Mouse (Mus musculus) midbrain, embryonic 15.5 days (tissue): ENCODE data around the gene Mrm2. TPM values are rescaled to one million over a fixed set of nuclear protein-coding genes. Genes with fewer than 3 reads are reported as not detected.
A peak's percentile ranks its signal among the peaks of the same experiment; 100 is the strongest.

Experiments
- ATAC-seq: fragments of 200-750 bp; cut with Nextera tagmentation; replicated peaks from 2 replicates; pipeline ENCODE4 v1.8.0; 2017; ENCODE audit warnings: moderate TSS enrichment
- H3K27ac ChIP-seq: fragments of 300-500 bp; sonication (generic); 2 replicates; pipeline ENCODE4 v1.5.1; 2015; ENCODE audit warnings: mild to moderate bottlenecking, inconsistent platforms
- H3K27me3 ChIP-seq: fragments of 300-500 bp; sonication (generic); replicated peaks from 2 replicates; pipeline ENCODE4 v1.6.1; 2015; ENCODE audit warnings: inconsistent platforms
- H3K36me3 ChIP-seq: fragments of 300-500 bp; sonication (generic); replicated peaks from 2 replicates; pipeline ENCODE4 v1.6.1; 2015; ENCODE audit warnings: inconsistent platforms
- H3K4me1 ChIP-seq: fragments of 300-500 bp; sonication (generic); 2 replicates; pipeline ENCODE4 v1.6.1; 2015; ENCODE audit warnings: inconsistent platforms
- H3K4me2 ChIP-seq: fragments of 300-500 bp; sonication (generic); 2 replicates; pipeline ENCODE4 v1.6.1; 2015; ENCODE audit warnings: inconsistent platforms, mild to moderate bottlenecking, moderate library complexity
- H3K4me3 ChIP-seq: fragments of 300-500 bp; sonication (generic); 2 replicates; pipeline ENCODE4 v1.5.1; 2015; ENCODE audit warnings: mild to moderate bottlenecking, inconsistent platforms
- H3K9ac ChIP-seq: fragments of 300-500 bp; sonication (generic); 2 replicates; pipeline ENCODE4 v1.6.1; 2015; ENCODE audit warnings: mild to moderate bottlenecking, inconsistent platforms
- H3K9me3 ChIP-seq: fragments of 300-500 bp; sonication (generic); 2 replicates; pipeline ENCODE4 v1.6.1; 2016; ENCODE audit warnings: inconsistent platforms
- WGBS: fragments of 180-500 bp; shearing (Covaris S2); methylation state at CpG from one replicate; pipeline ENCODE4 v1.1.7; 2015; ENCODE audit warnings: mixed read lengths; 5-methylcytosine and 5-hydroxymethylcytosine counted together
- polyA plus RNA-seq: library from polyadenylated mRNA; unstranded; fragments of >200 nt; fragmentation: Nextera tagmentation; extraction: Ambion mirVana; gene quantifications from 2 replicates; pipeline ENCODE4 v1.2.1, GENCODE M21; 2015

Mrm2 gene
- polyA plus RNA-seq, result 21.8 and 21.9 TPM in 2 replicates

DNA sequence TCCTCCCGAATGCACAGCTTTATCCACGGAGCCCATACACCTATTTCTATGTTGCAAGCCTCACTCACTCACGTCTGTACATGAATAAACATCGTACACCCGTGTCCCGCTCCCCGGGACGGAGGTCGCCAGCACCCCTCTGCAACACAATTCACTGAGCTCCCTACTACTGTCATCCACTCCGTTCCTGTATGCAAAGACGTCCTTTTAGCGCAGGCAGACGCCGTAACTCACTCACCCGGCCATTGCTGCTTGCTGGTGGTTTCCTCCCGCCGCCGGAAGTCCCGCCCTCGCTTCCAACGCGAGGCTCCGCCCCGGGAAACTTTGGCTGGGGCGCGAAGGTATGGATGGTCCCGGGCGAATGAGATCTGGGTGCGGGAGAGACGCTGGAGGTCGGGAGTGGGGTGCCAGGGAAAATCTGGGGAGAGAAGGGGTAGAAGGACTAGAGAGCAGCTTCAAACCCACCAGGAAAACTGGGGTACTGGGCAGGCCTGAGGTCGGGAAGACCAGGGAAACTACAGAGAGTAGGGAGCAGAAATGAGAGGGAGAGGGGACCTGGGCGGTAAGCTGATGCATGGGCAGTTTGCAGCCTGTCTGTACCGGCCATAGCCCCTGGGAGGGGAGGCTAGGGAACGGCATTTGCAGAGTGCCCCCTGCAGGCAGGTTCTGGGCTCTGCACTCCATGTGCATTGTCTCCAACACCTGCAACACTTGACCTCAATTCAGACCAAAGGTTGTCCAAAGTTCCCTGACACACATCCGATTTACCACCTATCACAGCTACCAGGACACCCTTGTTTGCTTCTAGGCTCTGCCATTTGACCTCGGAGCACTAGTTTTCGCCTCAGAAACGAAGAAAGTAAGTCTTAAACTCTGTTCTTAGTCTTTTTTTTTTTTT is at the start of gene Mrm2:
Gene Mrm2 (minus strand): TSS at position 284 of the 898 bp plus-strand sequence.
- peak within 1 kb of the TSS; percentile 77 for H3K9ac ChIP-seq
- H3K27me3 ChIP-seq, result no peaks in the 10 kb centered on the region
- WGBS, result under 1% methylated on average over 39 of the region's 39 CpGs
- H3K4me2 ChIP-seq, result peak within 1 kb of the TSS; percentile 92
- peak within 1 kb of the TSS; percentile 77 for H3K27ac ChIP-seq
- peaks cover 15% of the 10 kb centered on the region for H3K4me1 ChIP-seq
- 0 out of 2 replicates have a peak, but pooled peaks cover 4% of the 10 kb centered on the region for H3K36me3 ChIP-seq
- peak within 1 kb of the TSS; percentile 51 for H3K4me3 ChIP-seq
- ATAC-seq, result peak; percentile 78
- H3K9me3 ChIP-seq, result no peaks in the 10 kb centered on the region

DNA sequence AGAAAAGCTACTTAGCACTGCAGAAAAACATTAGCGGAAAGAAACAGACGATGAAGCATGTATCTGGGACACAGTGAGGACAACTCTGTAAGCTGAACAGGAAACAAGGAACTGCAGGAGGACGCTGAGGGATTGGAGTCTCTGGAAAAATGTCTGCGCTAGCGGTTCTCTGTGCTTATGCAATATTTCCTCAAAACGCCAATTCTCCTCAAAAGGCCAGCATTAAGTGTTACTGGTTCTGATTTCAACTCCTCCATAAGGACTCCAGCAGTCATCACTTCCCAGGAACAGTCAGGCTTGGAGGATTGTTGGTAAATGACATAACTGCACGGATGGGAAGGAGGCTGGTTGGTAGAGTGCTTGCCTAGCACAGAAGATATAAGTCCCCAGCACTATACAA is 49.5 kb upstream of the Mrm2 start:
- Histone ChIP-seq H3K9ac (no peak overlapping the region), H3K4me1 (no peaks in the 10 kb centered on the region), H3K27me3 (no peaks in the 10 kb centered on the region), H3K4me3 (no peak overlapping the region), H3K9me3 (no peaks in the 10 kb centered on the region), H3K27ac (no peak overlapping the region), H3K4me2 (no peak overlapping the region), H3K36me3 (no peaks in the 10 kb centered on the region)
- no peak for ATAC-seq
- WGBS, result 89% methylated on average over 7 of the region's 7 CpGs

DNA sequence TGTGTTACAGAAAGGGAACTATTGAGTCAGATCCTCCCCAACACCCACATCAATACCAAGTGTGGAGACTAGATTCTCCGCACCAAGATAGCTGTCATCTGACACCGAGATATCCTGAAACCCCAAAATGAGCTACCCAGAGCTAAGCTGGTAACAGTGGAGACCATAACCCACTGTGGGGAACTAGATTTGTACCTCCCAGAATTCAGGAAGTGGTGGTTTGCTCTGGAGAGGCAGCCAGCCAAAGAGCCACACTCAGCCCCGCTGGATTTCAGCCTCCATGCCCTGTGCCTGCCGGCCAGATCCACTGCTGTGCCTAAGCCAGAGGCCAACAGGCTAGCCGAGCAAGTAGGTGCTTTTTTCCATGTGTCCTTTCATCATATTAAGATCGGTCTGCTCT is 47.6 kb upstream of the Mrm2 start:
- ATAC-seq, result no peak
- no peak overlapping the region for H3K4me3 ChIP-seq
- H3K9me3 ChIP-seq, result no peaks in the 10 kb centered on the region
- 0 out of 2 replicates have a peak, but pooled peaks cover 2% of the 10 kb centered on the region for H3K4me1 ChIP-seq
- H3K27ac ChIP-seq, result no peak overlapping the region
- no peak overlapping the region for H3K4me2 ChIP-seq
- no peaks in the 10 kb centered on the region for H3K27me3 ChIP-seq
- no peaks in the 10 kb centered on the region for H3K36me3 ChIP-seq
- no peak overlapping the region for H3K9ac ChIP-seq
- WGBS, result 74% methylated on average over 6 of the region's 6 CpGs

DNA sequence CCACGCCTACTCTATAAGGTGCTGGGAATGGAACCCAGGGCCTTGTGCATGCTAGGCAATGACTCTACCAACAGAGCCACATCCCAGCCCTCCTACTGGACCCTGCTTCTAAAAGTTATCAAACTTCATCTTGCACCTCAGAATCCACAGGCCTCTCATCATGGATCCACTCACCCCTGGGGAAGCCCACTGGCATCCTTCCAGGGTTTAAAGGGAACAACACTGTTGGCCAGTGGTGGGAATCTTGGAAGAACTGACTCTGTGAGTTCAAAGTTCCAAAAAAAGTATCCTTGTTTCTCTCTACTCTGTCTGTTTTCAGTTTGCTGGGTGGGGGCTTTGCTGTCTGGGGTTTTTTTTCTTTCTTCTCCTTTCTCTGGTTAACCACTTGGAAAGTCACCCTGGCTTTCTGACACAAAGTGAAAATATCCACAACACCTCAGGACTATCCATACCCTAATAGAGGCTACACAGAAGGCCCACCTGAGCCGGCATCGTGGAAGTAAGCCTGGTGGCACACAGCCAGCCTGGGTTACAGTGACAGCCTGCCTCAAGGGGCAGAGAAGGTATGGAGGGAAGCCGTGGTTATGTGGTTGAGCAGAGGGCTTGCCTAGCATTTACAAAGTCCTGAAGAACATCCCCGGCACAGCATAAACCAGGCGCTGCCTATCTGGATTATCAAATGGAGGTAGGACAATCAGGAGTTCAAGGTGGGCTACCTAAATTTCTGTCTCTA is 46.6 kb upstream of the Mrm2 start:
- WGBS, result 97% methylated on average over 6 of the region's 6 CpGs
- no peaks in the 10 kb centered on the region for H3K27me3 ChIP-seq
- H3K4me1 ChIP-seq, result 0 out of 2 replicates have a peak, but pooled peaks cover 3% of the 10 kb centered on the region
- no peaks in the 10 kb centered on the region for H3K9me3 ChIP-seq
- no peaks in the 10 kb centered on the region for H3K36me3 ChIP-seq
- no peak overlapping the region for H3K27ac ChIP-seq
- no peak overlapping the region for H3K4me2 ChIP-seq
- H3K9ac ChIP-seq, result no peak overlapping the region
- no peak overlapping the region for H3K4me3 ChIP-seq
- no peak for ATAC-seq

DNA sequence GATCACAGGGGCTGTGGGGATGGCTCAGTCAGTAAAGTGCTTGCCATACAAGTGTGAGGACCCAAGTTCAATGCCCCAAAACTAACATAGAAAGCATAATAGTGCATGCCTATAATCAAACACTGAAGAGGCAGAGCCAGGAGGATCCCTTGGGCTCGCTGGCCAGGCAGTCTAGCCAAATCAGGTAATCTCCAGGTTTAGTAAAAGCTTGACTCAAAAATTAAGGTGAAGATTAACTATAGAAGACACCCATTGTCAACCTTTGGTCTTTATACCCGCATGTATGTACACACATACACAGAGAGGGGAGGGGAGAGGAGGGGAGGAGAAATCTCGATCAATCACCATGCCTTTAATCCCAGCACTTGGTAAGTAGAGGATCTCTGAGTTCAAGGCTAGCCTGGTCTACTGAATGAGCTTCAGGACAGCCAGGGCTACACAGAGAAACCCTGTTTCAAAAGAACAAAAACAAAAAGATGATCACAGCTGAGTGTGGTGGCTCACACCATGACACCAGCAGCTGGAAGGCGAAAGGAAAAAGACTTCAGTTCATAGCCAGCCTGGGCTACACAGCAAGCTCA is 43.6 kb upstream of the Mrm2 start:
- Histone ChIP-seq H3K4me1 (0 out of 2 replicates have a peak, but pooled peaks cover 3% of the 10 kb centered on the region), H3K4me2 (no peak overlapping the region), H3K9ac (no peak overlapping the region), H3K36me3 (no peaks in the 10 kb centered on the region), H3K27me3 (no peaks in the 10 kb centered on the region), H3K4me3 (no peak overlapping the region), H3K27ac (no peak overlapping the region), H3K9me3 (no peaks in the 10 kb centered on the region)
- no peak for ATAC-seq
- 89% methylated on average over 4 of the region's 4 CpGs for WGBS

DNA sequence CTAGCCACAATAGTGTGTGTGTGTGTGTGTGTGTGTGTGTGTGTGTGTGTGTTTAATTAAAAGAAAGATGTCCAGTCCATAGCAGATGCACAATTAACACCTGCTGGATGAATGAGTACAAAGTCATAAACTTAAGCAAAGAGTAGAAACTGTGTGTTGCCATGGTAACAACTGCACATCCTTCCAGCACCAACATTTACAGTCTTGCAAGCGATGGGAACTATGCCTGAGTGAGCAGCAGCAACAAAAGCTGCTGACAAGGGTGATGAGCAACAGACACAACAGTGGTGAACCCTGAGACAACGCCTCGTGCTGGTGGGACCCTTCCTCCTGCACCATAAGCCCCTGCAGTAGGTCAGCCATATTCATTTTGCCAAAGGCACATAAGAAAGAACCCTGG is 42.5 kb upstream of the Mrm2 start:
- 0 out of 2 replicates have a peak, but pooled peaks cover 3% of the 10 kb centered on the region for H3K4me1 ChIP-seq
- WGBS, result 50% methylated on average over 3 of the region's 3 CpGs
- no peak for ATAC-seq

DNA sequence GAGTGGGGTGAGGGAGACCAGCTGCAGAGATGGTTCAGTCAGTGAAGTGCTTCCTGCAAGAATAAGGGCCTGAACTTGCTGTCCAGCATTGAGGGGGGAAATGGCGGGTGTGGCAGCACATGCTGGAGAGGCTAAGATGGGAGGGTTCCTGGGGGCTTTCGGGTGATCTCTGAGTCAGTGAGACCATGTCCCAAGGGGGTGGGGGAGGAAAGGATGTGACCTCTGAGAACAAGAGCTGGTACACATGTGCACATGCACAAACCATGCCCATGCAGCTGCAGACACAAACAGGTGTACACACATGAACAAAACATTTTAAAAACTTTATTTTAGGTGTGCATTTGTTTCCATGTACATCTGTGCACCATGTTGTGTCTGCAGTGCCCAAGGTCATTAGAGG is 42.0 kb upstream of the Mrm2 start:
- Histone ChIP-seq H3K36me3 (no peaks in the 10 kb centered on the region), H3K4me2 (no peak overlapping the region), H3K27me3 (no peaks in the 10 kb centered on the region), H3K27ac (no peak overlapping the region), H3K4me3 (no peak overlapping the region), H3K9me3 (no peaks in the 10 kb centered on the region), H3K4me1 (0 out of 2 replicates have a peak, but pooled peaks cover 3% of the 10 kb centered on the region), H3K9ac (no peak overlapping the region)
- ATAC-seq, result no peak
- 87% methylated on average over 2 of the region's 2 CpGs for WGBS

More for the DNA sequence above, 42.5 kb upstream of the Mrm2 start:
- H3K4me2 ChIP-seq, result no peak overlapping the region
- no peak overlapping the region for H3K4me3 ChIP-seq
- no peaks in the 10 kb centered on the region for H3K36me3 ChIP-seq
- H3K27ac ChIP-seq, result no peak overlapping the region
- no peak overlapping the region for H3K9ac ChIP-seq
- no peaks in the 10 kb centered on the region for H3K9me3 ChIP-seq
- H3K27me3 ChIP-seq, result no peaks in the 10 kb centered on the region

DNA sequence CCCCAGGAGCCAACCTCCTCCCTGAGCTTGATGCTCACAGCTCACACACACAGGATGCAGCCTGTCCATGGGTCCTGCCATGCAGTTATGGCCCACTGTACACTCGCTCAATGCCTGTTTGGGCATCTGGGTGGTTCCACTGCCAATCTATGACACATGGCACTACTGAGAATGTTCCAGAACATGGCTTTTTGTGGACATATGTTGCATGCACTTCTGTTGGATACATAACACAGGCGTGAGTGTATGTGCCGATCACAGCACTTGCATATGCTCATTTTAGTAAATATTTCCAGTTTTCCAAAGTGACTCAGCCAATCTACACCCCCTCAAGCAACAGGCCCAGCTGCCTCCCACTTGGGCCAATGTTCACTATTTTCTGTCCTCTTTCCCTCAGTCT is 40.0 kb upstream of the Mrm2 start:
- Histone ChIP-seq H3K27me3 (no peaks in the 10 kb centered on the region), H3K27ac (no peak overlapping the region), H3K4me3 (no peak overlapping the region), H3K9me3 (no peaks in the 10 kb centered on the region), H3K9ac (no peak overlapping the region), H3K36me3 (no peaks in the 10 kb centered on the region), H3K4me2 (no peak overlapping the region), H3K4me1 (0 out of 2 replicates have a peak, but pooled peaks cover 3% of the 10 kb centered on the region)
- no peak for ATAC-seq
- 94% methylated on average over 3 of the region's 3 CpGs for WGBS

DNA sequence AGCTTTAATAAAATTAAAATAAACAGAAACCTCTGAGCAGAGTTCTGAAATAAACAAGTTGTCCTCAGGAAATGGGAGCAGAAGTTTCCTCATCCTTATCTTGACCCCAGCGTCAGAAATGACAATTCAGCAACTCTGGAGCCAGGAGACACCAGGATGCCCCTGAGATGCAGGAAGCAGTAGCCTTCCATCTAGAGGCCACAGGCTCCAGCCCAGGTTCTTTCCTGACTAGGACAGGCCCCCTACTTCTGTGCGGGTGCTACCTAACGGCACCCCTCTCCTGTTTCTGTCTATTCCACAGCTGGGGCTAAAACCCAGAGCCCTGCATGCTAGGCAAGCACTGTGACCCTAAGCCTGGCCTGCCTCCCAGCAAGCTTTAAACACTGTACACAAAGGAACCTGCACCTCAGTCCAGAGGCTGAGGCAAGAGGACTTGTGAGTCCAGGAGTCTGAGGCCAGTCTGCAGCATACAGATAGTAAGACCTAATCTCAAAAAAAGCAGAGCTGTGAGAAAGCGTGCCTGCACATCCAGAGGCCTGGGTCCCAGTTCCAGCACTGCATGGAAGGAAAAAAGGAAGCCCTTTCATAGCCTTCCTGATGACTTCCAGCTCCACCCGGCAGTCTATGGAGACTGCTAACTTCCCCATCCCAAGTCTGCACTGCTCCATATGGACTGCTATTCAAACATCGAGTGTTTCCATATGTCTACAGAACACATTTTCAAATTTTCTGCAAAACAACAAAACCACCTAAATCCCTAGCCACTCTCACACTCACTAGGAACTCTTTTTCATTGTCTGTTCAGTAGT is 39.0 kb upstream of the Mrm2 start:
- no peak for ATAC-seq
- Histone ChIP-seq H3K4me2 (no peak overlapping the region), H3K4me3 (no peak overlapping the region), H3K27me3 (no peaks in the 10 kb centered on the region), H3K27ac (no peak overlapping the region), H3K36me3 (no peaks in the 10 kb centered on the region), H3K9ac (no peak overlapping the region), H3K4me1 (0 out of 2 replicates have a peak, but pooled peaks cover 3% of the 10 kb centered on the region), H3K9me3 (no peaks in the 10 kb centered on the region)
- WGBS, result 87% methylated on average over 6 of the region's 6 CpGs

DNA sequence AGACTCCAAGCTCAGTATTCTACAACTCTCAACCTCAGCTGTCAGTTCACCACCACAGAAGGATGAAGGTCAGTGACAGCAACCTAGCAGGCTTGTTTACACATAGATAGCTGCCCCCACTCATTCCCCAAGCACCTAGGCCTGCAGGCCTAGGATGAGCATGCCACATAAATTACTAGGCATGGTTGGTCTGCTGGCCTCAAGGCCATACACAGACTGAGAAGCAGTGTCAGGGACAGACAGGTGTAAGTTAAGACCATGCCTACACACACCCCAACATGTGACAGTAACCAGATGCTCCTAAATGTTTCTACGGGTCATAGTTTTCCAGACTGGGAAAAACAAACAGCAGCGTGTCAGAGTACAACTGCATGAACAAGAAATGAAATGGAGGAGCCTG is 37.8 kb upstream of the Mrm2 start:
- no peak for ATAC-seq
- Histone ChIP-seq H3K4me3 (no peak overlapping the region), H3K4me1 (0 out of 2 replicates have a peak, but pooled peaks cover 2% of the 10 kb centered on the region), H3K4me2 (no peak overlapping the region), H3K36me3 (no peaks in the 10 kb centered on the region), H3K9me3 (no peaks in the 10 kb centered on the region), H3K27ac (no peak overlapping the region), H3K27me3 (no peaks in the 10 kb centered on the region), H3K9ac (no peak overlapping the region)
- WGBS, result 92% methylated on average over 2 of the region's 2 CpGs

DNA sequence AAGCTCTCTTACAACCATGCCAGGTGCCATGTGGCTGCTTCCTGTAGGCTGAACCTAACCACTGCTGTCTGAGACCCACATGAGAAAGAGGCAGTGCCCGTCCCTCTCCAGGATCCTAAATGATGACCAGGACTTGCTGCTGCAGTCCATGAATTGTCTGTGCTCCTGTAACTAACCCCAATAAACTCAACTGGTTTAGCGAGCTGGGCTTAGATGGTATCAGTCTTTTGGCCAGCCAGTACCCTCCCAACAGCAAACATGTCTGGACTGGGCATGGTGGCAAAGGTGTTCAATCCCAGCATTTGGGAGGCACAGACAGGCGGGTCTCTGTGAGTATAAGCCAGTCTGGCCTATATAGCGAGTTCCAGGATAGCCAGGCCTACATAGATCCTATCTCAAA is 37.2 kb upstream of the Mrm2 start:
- Histone ChIP-seq H3K27ac (no peak overlapping the region), H3K4me2 (no peak overlapping the region), H3K9ac (no peak overlapping the region), H3K4me1 (no peaks in the 10 kb centered on the region), H3K36me3 (no peaks in the 10 kb centered on the region), H3K9me3 (no peaks in the 10 kb centered on the region), H3K27me3 (no peaks in the 10 kb centered on the region), H3K4me3 (no peak overlapping the region)
- ATAC-seq, result no peak
- 96% methylated on average over 4 of the region's 4 CpGs for WGBS
